14 mouse cellular contexts compared by ENCODE assay signal in genomic region chr2:162720016-162720415, GRCm38 (mm10). TPM values are rescaled to one million over a fixed set of nuclear protein-coding genes. Genes with fewer than 3 reads are reported as not detected.
"Had no signal": no experiment of that assay in that cellular context is flagged by ENCODE, and none has a peak within 500 bp of the region (broad histone marks: within the 10 kb centered on the region; RNA-seq: fewer than 3 reads in every experiment).

No protein-coding gene starts in this region.

- DNase-seq: lung, adult 2 months; lung, postnatal 14 days; lung, postnatal 36 days; retina, postnatal 1 day; right cerebral cortex, adult 18-20 months; right cerebral cortex, postnatal 25 days; right cerebral cortex, postnatal 4 days; spleen, adult 18-20 months; thymus, adult 18-20 months; thymus, postnatal 14 days; thymus, postnatal 36 days had no signal

RNA-seq across cellular contexts. Expression of gene Ptprt, which starts 59.1 kb away (rescaled TPM):
- total RNA-seq: megakaryocyte progenitor cell, adult 5-6 weeks; monocyte, adult 5-6 weeks had no signal
- polyA plus RNA-seq: macrophage had no signal
